Mouse (Mus musculus): ENCODE measurements at regions not wholly inside any gene's neighbourhood (a gene's known extent, or its start where the extent isn't known, plus 50 kb on each side); places are given as distances from the start of the nearest gene placed in this dataset.

DNA sequence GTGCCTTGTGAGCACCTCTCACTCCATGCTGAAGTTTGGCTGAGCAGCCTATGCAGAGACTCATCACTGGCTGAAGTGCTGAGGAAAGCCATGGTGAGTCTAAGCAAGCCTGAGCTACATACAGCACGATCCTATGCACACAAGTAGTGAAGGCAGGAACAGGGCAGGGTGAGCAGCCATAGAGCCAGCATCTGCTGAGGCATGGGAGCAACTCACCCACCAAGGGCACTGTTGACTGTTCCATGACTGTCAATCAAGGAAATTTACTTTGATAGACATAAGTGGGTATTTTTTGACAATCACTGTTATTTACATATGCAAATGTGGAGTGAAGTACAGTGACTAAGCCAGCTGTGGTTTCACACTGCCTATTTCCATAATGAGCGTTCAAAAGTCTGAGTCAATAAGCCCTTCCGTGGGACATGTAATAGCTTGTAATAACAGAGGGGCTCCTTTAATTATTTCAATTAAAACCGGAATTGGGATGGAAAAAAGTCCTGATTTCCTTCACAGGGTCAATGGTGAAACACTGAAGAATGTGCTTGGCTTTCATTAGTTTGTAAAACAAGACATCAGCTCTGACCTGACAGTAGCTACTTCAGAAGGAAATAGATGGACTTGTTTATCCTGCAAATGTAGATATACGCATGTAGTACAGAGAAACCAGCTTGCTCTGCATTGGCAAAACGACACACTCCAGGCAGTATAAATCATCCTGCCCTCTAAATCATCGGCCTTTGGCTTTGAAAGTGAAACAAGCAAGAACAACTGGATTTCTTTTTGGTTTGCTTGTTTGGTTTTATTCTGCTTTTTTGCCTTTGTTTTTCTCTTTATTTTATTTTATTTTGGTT, 62.1 kb downstream of the Tuba3b start:
- ATAC-seq (no peak), DNase-seq (no peak)

DNA sequence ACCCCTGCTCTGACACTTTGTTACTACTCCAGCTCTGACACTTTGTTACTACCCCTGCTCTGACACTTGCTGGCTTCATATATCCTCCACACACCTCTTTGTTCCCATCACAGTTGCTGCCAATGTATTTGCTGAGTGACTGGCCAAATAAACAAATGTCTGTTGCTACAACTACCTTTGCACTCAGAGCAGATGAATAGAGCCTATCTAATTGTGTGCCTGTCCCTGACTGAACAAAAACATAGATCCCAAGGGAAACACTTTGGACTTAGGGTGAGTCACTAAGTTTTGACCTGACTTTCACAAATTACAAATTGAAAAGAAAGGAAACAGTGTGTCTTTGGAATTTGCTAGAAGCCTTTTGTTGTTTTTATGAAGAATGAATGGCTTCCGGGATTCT, 64.0 kb downstream of the Tuba3b start:
- no peak overlapping the region for H3K4me3 ChIP-seq (ENCODE audit: low read depth, low read length)
- DNase-seq, result no peak
- H3K4me1 ChIP-seq (ENCODE audit: insufficient read depth), result no peaks in the 10 kb centered on the region
- H3K27me3 ChIP-seq (ENCODE audit: insufficient read depth, low read length), result no peaks in the 10 kb centered on the region
- 80% methylated on average over 1 of the region's 1 CpGs for WGBS (ENCODE audit: insufficient replicate concordance)
- H3K4me2 ChIP-seq (ENCODE audit: low read depth, low read length), result no peak overlapping the region
- H3K9ac ChIP-seq (replicated peaks), result no peak overlapping the region
- no peaks in the 10 kb centered on the region for H3K36me3 ChIP-seq (replicated peaks; ENCODE audit: insufficient read depth, low read length)
- H3K27ac ChIP-seq (ENCODE audit: low read depth), result no peak overlapping the region
- no peaks in the 10 kb centered on the region for H3K9me3 ChIP-seq (ENCODE audit: low read length)
- peak; percentile 85 for ATAC-seq
- no peak for TF ChIP-seq EP300 (IDR thresholded peaks at IDR 0.05; ENCODE audit: low read depth)

More for the DNA sequence above, 62.1 kb downstream of the Tuba3b start:
- H3K27me3 ChIP-seq (ENCODE audit: insufficient read depth, low read length), result no peaks in the 10 kb centered on the region
- H3K4me2 ChIP-seq (ENCODE audit: low read depth, low read length), result no peak overlapping the region
- H3K4me3 ChIP-seq (ENCODE audit: low read depth, low read length), result no peak overlapping the region
- 66% methylated on average over 7 of the region's 7 CpGs for WGBS (ENCODE audit: insufficient replicate concordance)
- H3K9me3 ChIP-seq (ENCODE audit: low read length), result no peaks in the 10 kb centered on the region
- H3K36me3 ChIP-seq (replicated peaks; ENCODE audit: insufficient read depth, low read length), result no peaks in the 10 kb centered on the region
- no peaks in the 10 kb centered on the region for H3K4me1 ChIP-seq (ENCODE audit: insufficient read depth)
- no peak for TF ChIP-seq CTCF (IDR thresholded peaks at IDR 0.05; ENCODE audit: low read depth)
- no peak for TF ChIP-seq EP300 (IDR thresholded peaks at IDR 0.05; ENCODE audit: low read depth)
- H3K9ac ChIP-seq (replicated peaks), result no peak overlapping the region
- no peak overlapping the region for H3K27ac ChIP-seq (ENCODE audit: low read depth)

DNA sequence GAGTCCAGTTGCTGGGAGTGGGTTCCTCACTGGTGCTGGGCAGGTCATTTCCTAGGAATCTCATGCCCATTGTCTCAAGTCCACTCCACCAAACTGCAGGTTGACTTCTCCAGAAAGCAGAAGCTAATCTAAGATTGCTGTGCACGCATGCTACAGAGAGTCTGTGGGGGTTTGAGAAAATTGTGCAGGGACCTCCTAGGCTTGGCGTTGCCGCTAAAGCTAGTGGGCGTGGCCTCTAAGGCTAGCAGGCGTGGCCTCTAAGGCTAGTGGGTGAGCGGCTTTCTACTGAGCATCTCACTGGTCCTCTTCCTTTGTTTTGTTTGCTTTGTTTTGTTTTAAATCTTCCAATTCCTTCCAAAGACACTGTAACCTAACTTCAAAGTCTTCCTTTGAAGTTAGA, 59.5 kb upstream of the Rassf8 start:
- no peak for DNase-seq
- TF ChIP-seq CTCF (IDR thresholded peaks at IDR 0.05; ENCODE audit: low read depth), result no peak
- no peak for TF ChIP-seq EP300 (IDR thresholded peaks at IDR 0.05; ENCODE audit: low read depth)
- H3K9ac ChIP-seq (replicated peaks), result no peak overlapping the region
- H3K27ac ChIP-seq (ENCODE audit: low read depth), result no peak overlapping the region
- H3K9me3 ChIP-seq (ENCODE audit: low read length), result no peaks in the 10 kb centered on the region
- H3K4me1 ChIP-seq (ENCODE audit: insufficient read depth), result no peaks in the 10 kb centered on the region
- 38% methylated on average over 6 of the region's 6 CpGs for WGBS (ENCODE audit: insufficient replicate concordance)
- H3K27me3 ChIP-seq (ENCODE audit: insufficient read depth, low read length), result no peaks in the 10 kb centered on the region
- no peak overlapping the region for H3K4me2 ChIP-seq (ENCODE audit: low read depth, low read length)
- no peaks in the 10 kb centered on the region for H3K36me3 ChIP-seq (replicated peaks; ENCODE audit: insufficient read depth, low read length)
- H3K4me3 ChIP-seq (ENCODE audit: low read depth, low read length), result no peak overlapping the region
- no peak for ATAC-seq

DNA sequence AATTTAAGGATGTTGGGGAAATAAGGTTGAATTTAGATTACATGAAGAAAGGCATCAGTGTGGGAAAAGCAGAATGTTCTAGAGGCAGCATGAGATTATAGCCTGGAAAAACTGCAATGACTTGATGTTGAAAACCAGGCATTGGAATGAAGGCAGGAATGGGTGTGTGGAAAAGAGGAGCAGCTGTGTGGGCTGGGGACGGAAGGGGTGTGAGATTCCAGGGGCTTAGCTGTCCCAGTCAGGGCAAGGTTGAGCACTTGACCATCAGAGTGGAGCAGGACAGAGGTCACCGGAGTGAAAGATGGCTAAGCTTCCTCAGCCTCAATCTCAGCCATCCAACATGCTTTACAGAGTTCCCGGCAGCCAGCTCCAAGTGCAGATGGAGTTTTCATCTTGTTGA, 54.9 kb upstream of the Rassf8 start:
- no peaks in the 10 kb centered on the region for H3K36me3 ChIP-seq (replicated peaks; ENCODE audit: insufficient read depth, low read length)
- no peak for ATAC-seq
- H3K27ac ChIP-seq (ENCODE audit: low read depth), result no peak overlapping the region
- H3K4me2 ChIP-seq (ENCODE audit: low read depth, low read length), result no peak overlapping the region
- no peak overlapping the region for H3K4me3 ChIP-seq (ENCODE audit: low read depth, low read length)
- no peaks in the 10 kb centered on the region for H3K4me1 ChIP-seq (ENCODE audit: insufficient read depth)
- H3K9me3 ChIP-seq (ENCODE audit: low read length), result no peaks in the 10 kb centered on the region
- 52% methylated on average over 3 of the region's 3 CpGs for WGBS (ENCODE audit: insufficient replicate concordance)
- no peak overlapping the region for H3K9ac ChIP-seq (replicated peaks)
- no peaks in the 10 kb centered on the region for H3K27me3 ChIP-seq (ENCODE audit: insufficient read depth, low read length)
- DNase-seq, result no peak
- TF ChIP-seq EP300 (IDR thresholded peaks at IDR 0.05; ENCODE audit: low read depth) (no peak), CTCF (IDR thresholded peaks at IDR 0.05; ENCODE audit: low read depth) (no peak)

DNA sequence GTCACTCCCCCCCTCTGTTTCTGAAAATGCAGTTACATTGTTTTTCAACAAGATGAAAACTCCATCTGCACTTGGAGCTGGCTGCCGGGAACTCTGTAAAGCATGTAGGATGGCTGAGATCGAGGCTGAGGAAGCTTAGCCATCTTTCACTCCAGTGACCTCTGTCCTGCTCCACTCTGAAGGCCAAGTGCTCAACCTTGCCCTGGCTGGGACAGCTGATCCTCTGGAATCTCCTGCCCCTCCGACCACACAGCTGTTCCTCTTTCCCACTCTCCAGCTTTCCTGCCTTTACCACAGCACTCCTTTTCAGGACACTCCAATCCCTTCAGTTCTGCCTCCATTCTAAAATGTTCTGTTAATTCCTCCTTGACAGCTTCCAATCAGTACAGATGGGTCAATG, 51.7 kb upstream of the Rassf8 start:
- H3K27me3 ChIP-seq (ENCODE audit: insufficient read depth, low read length), result no peaks in the 10 kb centered on the region
- no peak overlapping the region for H3K4me3 ChIP-seq (ENCODE audit: low read depth, low read length)
- H3K36me3 ChIP-seq (replicated peaks; ENCODE audit: insufficient read depth, low read length), result no peaks in the 10 kb centered on the region
- 63% methylated on average over 3 of the region's 3 CpGs for WGBS (ENCODE audit: insufficient replicate concordance)
- no peak for TF ChIP-seq EP300 (IDR thresholded peaks at IDR 0.05; ENCODE audit: low read depth)
- no peak for TF ChIP-seq CTCF (IDR thresholded peaks at IDR 0.05; ENCODE audit: low read depth)
- no peaks in the 10 kb centered on the region for H3K4me1 ChIP-seq (ENCODE audit: insufficient read depth)
- H3K27ac ChIP-seq (ENCODE audit: low read depth), result no peak overlapping the region
- ATAC-seq (no peak), DNase-seq (no peak)
- H3K4me2 ChIP-seq (ENCODE audit: low read depth, low read length), result no peak overlapping the region
- no peaks in the 10 kb centered on the region for H3K9me3 ChIP-seq (ENCODE audit: low read length)
- no peak overlapping the region for H3K9ac ChIP-seq (replicated peaks)

Measured in liver, postnatal 0 days (tissue).